Mouse (Mus musculus): ENCODE measurements around the gene Epb41l3. TPM values are rescaled to one million over a fixed set of nuclear protein-coding genes. Genes with fewer than 3 reads are reported as not detected.

The Epb41l3 gene
- total RNA-seq, 2 experiments from 2014 or later = 0.42 to 2.2 TPM

Other genes with a start within 250 kb of the Epb41l3 start
- gene Tmem200c, start 249.1 kb upstream of the Epb41l3 start, total RNA-seq (2015) = not detected in 2 replicates
- not detected in 2 replicates for gene Tmem200c, start 249.1 kb upstream of the Epb41l3 start, total RNA-seq (2017)